ENCODE assay signal across 8 mouse cellular contexts in the genomic region with DNA sequence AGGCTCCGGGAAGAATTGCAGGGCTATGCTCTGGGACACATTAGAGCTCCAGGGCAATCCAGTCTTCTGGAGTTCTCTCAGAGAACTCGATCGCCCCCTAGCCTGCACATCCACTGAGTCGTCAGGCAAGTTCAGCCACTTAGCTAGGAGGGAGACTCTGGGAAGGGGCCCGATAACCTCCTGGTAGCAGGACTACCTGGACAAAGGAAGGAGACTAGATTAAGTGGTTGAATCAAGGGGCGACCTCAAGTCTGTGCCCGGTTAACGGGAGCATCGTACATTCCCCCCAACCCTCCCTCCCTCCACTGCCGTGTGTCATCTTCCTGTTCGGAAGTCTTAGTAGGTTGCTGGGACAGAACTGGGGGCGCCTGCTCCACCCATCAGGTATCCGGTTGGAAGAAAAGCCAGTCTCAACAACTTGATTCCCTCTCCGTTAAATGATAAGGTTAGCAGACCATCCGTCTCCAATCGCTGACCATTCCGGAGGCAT.
DNase-seq lines count a peak whose midpoint lies in the region; ATAC-seq lines count a peak whose summit lies in the region.

No protein-coding gene starts in this region.

- H3K4me3 ChIP-seq in intestine, embryonic 16.5 days (ENCODE audit: low read length), result peak overlapping the region; percentile 31
- H3K4me3 ChIP-seq in midbrain, embryonic 11.5 days (ENCODE audit: low read depth, low read length), result peak overlapping the region; percentile 23; the same call in 1 of the 2 replicates

- peak; percentile 82 for DNase-seq in adipocyte (ENCODE audit: low spot score)
- DNase-seq in embryo, embryonic 10 days (ENCODE audit: low spot score), result peak; percentile 90
- peak; percentile 79 for DNase-seq in gastrocnemius, postnatal 25 days
- peak; percentile 82 to 92 for DNase-seq in left cerebral cortex, postnatal 25 days (ENCODE audit: low spot score in 2 of 2)
- peak; percentile 95 for DNase-seq in midbrain, embryonic 11.5 days (ENCODE audit: low spot score, missing footprints)
- peak; percentile 54 to 82 for DNase-seq in spleen, postnatal 10 days (ENCODE audit: low spot score in 2 of 2)

- ATAC-seq in intestine, embryonic 16.5 days, result no peak
- no peak for ATAC-seq in midbrain, embryonic 11.5 days (ENCODE audit: low FRiP score)
- no peak for ATAC-seq in granulocyte monocyte progenitor cell, adult 5-6 weeks (replicated peaks; ENCODE audit: poor library complexity, severe bottlenecking)

- H3K27me3 ChIP-seq in intestine, embryonic 16.5 days (replicated peaks; ENCODE audit: control insufficient read depth, insufficient read depth, low read length), result no peaks in the 10 kb centered on the region
- H3K27me3 ChIP-seq in midbrain, embryonic 11.5 days (ENCODE audit: control insufficient read depth, insufficient read depth, low read length), result peaks cover 14% of the 10 kb centered on the region

- no peaks in the 10 kb centered on the region for H3K36me3 ChIP-seq in intestine, embryonic 16.5 days (ENCODE audit: control insufficient read depth, insufficient read depth, low read length)
- H3K36me3 ChIP-seq in midbrain, embryonic 11.5 days (ENCODE audit: control insufficient read depth, insufficient read depth, low read length), result no peaks in the 10 kb centered on the region

- H3K4me1 ChIP-seq in intestine, embryonic 16.5 days (ENCODE audit: control insufficient read depth, insufficient read depth, low read length), result peaks cover 9% of the 10 kb centered on the region
- peaks cover 6% of the 10 kb centered on the region; the same call in 1 of the 2 replicates for H3K4me1 ChIP-seq in midbrain, embryonic 11.5 days (ENCODE audit: control insufficient read depth, insufficient read depth, low read length)

- 21% methylated on average over 17 of the region's 17 CpGs for WGBS in intestine, embryonic 16.5 days
- 13% methylated on average over 17 of the region's 17 CpGs for WGBS in midbrain, embryonic 11.5 days

- intact Hi-C loops in left cerebral cortex, postnatal 25 days (cut with DNase I), result loop anchor here (5.0 kb wide), 5 partner anchors 229 to 464 kb away; no protein-coding TSS in a partner anchor

- no peak overlapping the region for H3K27ac ChIP-seq in intestine, embryonic 16.5 days (ENCODE audit: low read length)
- no peak overlapping the region for H3K27ac ChIP-seq in midbrain, embryonic 11.5 days (ENCODE audit: low read depth, low read length)

- H3K9me3 ChIP-seq in intestine, embryonic 16.5 days (ENCODE audit: control insufficient read depth, low read length), result no peaks in the 10 kb centered on the region
- H3K9me3 ChIP-seq in midbrain, embryonic 11.5 days (ENCODE audit: control insufficient read depth, low read length), result no peaks in the 10 kb centered on the region

- H3K9ac ChIP-seq in intestine, embryonic 16.5 days (ENCODE audit: low read depth, low read length), result peak overlapping the region; percentile 35; the same call in 1 of the 2 replicates
- no peak overlapping the region for H3K9ac ChIP-seq in midbrain, embryonic 11.5 days (ENCODE audit: low read length)

- H3K4me2 ChIP-seq in intestine, embryonic 16.5 days (ENCODE audit: low read depth, low read length), result peak overlapping the region; percentile 53
- H3K4me2 ChIP-seq in midbrain, embryonic 11.5 days, result peak overlapping the region; percentile 32
